Mouse (Mus musculus): ENCODE measurements around the gene Lcn11. TPM values are rescaled to one million over a fixed set of nuclear protein-coding genes. Genes with fewer than 3 reads are reported as not detected.

Lcn11 gene
- polyA plus RNA-seq, 1 experiment from 2014 or later, result not detected

GRCm38 (mm10) chr2:25822806-25823205 is 46.0 kb downstream of the Lcn11 start, which contains the start of gene Lcn9:
Gene Lcn9, plus strand, starts transcription at chr2:25823153.
- no peak within 1 kb of the TSS for H3K4me3 ChIP-seq (ENCODE audit: low read depth, low read length)
- H3K4me2 ChIP-seq, result no peak within 1 kb of the TSS
- no peaks in the 10 kb centered on the region for H3K36me3 ChIP-seq (ENCODE audit: insufficient read depth)
- WGBS, result 63% methylated on average over 1 of the region's 1 CpGs
- H3K4me1 ChIP-seq (ENCODE audit: insufficient read depth), result no peaks in the 10 kb centered on the region
- TF ChIP-seq CTCF (IDR thresholded peaks at IDR 0.05; ENCODE audit: low read depth), result no peak
- ATAC-seq (ENCODE audit: insufficient read depth) (no peak), DNase-seq (no peak)
- no peak within 1 kb of the TSS for H3K27ac ChIP-seq (ENCODE audit: low read depth)
- no peaks in the 10 kb centered on the region for H3K9me3 ChIP-seq (ENCODE audit: low read depth, low read length)
- no peaks in the 10 kb centered on the region for H3K27me3 ChIP-seq (ENCODE audit: insufficient read depth, low read length)
- H3K9ac ChIP-seq, result no peak within 1 kb of the TSS

GRCm38 (mm10) chr2:25824751-25825150 is 47.9 kb downstream of the Lcn11 start:
- ATAC-seq (ENCODE audit: insufficient read depth) (no peak), DNase-seq (no peak)
- Histone ChIP-seq H3K9me3 (ENCODE audit: low read depth, low read length) (no peaks in the 10 kb centered on the region), H3K4me1 (ENCODE audit: insufficient read depth) (no peaks in the 10 kb centered on the region), H3K27ac (ENCODE audit: low read depth) (no peak overlapping the region), H3K4me3 (ENCODE audit: low read depth, low read length) (no peak overlapping the region), H3K4me2 (no peak overlapping the region), H3K36me3 (ENCODE audit: insufficient read depth) (no peaks in the 10 kb centered on the region), H3K9ac (no peak overlapping the region), H3K27me3 (ENCODE audit: insufficient read depth, low read length) (no peaks in the 10 kb centered on the region)
- WGBS, result 76% methylated on average over 3 of the region's 3 CpGs
- no peak for TF ChIP-seq CTCF (IDR thresholded peaks at IDR 0.05; ENCODE audit: low read depth)

- no peak for DNase-seq
- H3K9ac ChIP-seq, result no peak overlapping the region
- H3K4me2 ChIP-seq, result no peak overlapping the region
- no peaks in the 10 kb centered on the region for H3K36me3 ChIP-seq (ENCODE audit: insufficient read depth)
- TF ChIP-seq CTCF (IDR thresholded peaks at IDR 0.05; ENCODE audit: low read depth), result no peak
- H3K27me3 ChIP-seq (ENCODE audit: insufficient read depth, low read length), result no peaks in the 10 kb centered on the region
- no peaks in the 10 kb centered on the region for H3K4me1 ChIP-seq (ENCODE audit: insufficient read depth)
- no peak overlapping the region for H3K27ac ChIP-seq (ENCODE audit: low read depth)
- whole genome bisulfite sequencing, result 70% methylated on average over 8 of the region's 8 CpGs
- no peak overlapping the region for H3K4me3 ChIP-seq (ENCODE audit: low read depth, low read length)
- H3K9me3 ChIP-seq (ENCODE audit: low read depth, low read length), result no peaks in the 10 kb centered on the region
- no peak for ATAC-seq (ENCODE audit: insufficient read depth)
Observed at GRCm38 (mm10) chr2:25828344-25828947, 51.6 kb downstream of the Lcn11 start.

Other genes with a start within 250 kb of the Lcn11 start
- gene Traf2, start 230.1 kb upstream of the Lcn11 start, polyA plus RNA-seq (2014; fragmentation: Nextera tagmentation; extraction: Ambion mirVana), result 34.8 and 35.3 TPM in 2 replicates
- 282 and 295 TPM in 2 replicates for gene Edf1, start 219.2 kb upstream of the Lcn11 start, polyA plus RNA-seq (2014; fragmentation: Nextera tagmentation; extraction: Ambion mirVana)
- gene Mamdc4, start 202.2 kb upstream of the Lcn11 start, polyA plus RNA-seq (2014; fragmentation: Nextera tagmentation; extraction: Ambion mirVana), result 2.2 and 4.1 TPM in 2 replicates
- gene Phpt1, start 201.8 kb upstream of the Lcn11 start, polyA plus RNA-seq (2014; fragmentation: Nextera tagmentation; extraction: Ambion mirVana), result 183 and 197 TPM in 2 replicates
- gene Ajm1, start 195.3 kb upstream of the Lcn11 start, polyA plus RNA-seq (2014; fragmentation: Nextera tagmentation; extraction: Ambion mirVana), result 0.37 TPM in 1 of 2 replicates, not detected in the other
- gene Rabl6, start 168.5 kb upstream of the Lcn11 start, polyA plus RNA-seq (2014; fragmentation: Nextera tagmentation; extraction: Ambion mirVana), result 75.5 and 85.7 TPM in 2 replicates
- gene Ccdc183, start 159.3 kb upstream of the Lcn11 start, polyA plus RNA-seq (2014; fragmentation: Nextera tagmentation; extraction: Ambion mirVana), result 0.24 and 0.28 TPM in 2 replicates
- 21.9 and 26.0 TPM in 2 replicates for gene Tmem141, start 155.0 kb upstream of the Lcn11 start, polyA plus RNA-seq (2014; fragmentation: Nextera tagmentation; extraction: Ambion mirVana)
- gene Fcna, start 149.0 kb upstream of the Lcn11 start, polyA plus RNA-seq (2014; fragmentation: Nextera tagmentation; extraction: Ambion mirVana), result 1.8 and 2.9 TPM in 2 replicates
- gene Lcn8, start 123.9 kb upstream of the Lcn11 start, polyA plus RNA-seq (2014; fragmentation: Nextera tagmentation; extraction: Ambion mirVana), result 0.51 and 0.61 TPM in 2 replicates
- not detected in 2 replicates for gene Lcn5, start 119.1 kb upstream of the Lcn11 start, polyA plus RNA-seq (2014; fragmentation: Nextera tagmentation; extraction: Ambion mirVana)
- gene Lcn6, start 100.2 kb upstream of the Lcn11 start, polyA plus RNA-seq (2014; fragmentation: Nextera tagmentation; extraction: Ambion mirVana), result not detected in 2 replicates
- gene Lcn10, start 94.3 kb upstream of the Lcn11 start, polyA plus RNA-seq (2014; fragmentation: Nextera tagmentation; extraction: Ambion mirVana), result not detected in 2 replicates
- gene Obp2a, start 77.0 kb upstream of the Lcn11 start, polyA plus RNA-seq (2014; fragmentation: Nextera tagmentation; extraction: Ambion mirVana), result not detected in 2 replicates
- 65.3 and 71.9 TPM in 2 replicates for gene Bmyc, start 70.3 kb upstream of the Lcn11 start, polyA plus RNA-seq (2014; fragmentation: Nextera tagmentation; extraction: Ambion mirVana)
- not detected in 2 replicates for gene Obp2b, start 40.0 kb upstream of the Lcn11 start, polyA plus RNA-seq (2014; fragmentation: Nextera tagmentation; extraction: Ambion mirVana)
- not detected in 2 replicates for gene Lcn3, start 11.4 kb upstream of the Lcn11 start, polyA plus RNA-seq (2014; fragmentation: Nextera tagmentation; extraction: Ambion mirVana)
- gene Gm13539, start 5.2 kb downstream of the Lcn11 start, polyA plus RNA-seq (2014; fragmentation: Nextera tagmentation; extraction: Ambion mirVana), result not detected in 2 replicates
- gene Glt6d1, start 38.8 kb downstream of the Lcn11 start, polyA plus RNA-seq (2014; fragmentation: Nextera tagmentation; extraction: Ambion mirVana), result not detected in 2 replicates
- not detected in 2 replicates for gene Lcn9, start 46.1 kb downstream of the Lcn11 start, polyA plus RNA-seq (2014; fragmentation: Nextera tagmentation; extraction: Ambion mirVana)
- gene Sohlh1, start 70.2 kb downstream of the Lcn11 start, polyA plus RNA-seq (2014; fragmentation: Nextera tagmentation; extraction: Ambion mirVana), result not detected in 2 replicates
- gene Kcnt1, start 86.7 kb downstream of the Lcn11 start, polyA plus RNA-seq (2014; fragmentation: Nextera tagmentation; extraction: Ambion mirVana), result 0.14 and 0.22 TPM in 2 replicates
- gene Camsap1, start 206.3 kb downstream of the Lcn11 start, polyA plus RNA-seq (2014; fragmentation: Nextera tagmentation; extraction: Ambion mirVana), result 27.8 and 31.9 TPM in 2 replicates
- 72.6 and 80.8 TPM in 2 replicates for gene Ubac1, start 244.7 kb downstream of the Lcn11 start, polyA plus RNA-seq (2014; fragmentation: Nextera tagmentation; extraction: Ambion mirVana)